Mouse (Mus musculus) liver, postnatal 0 days (tissue): ENCODE results near the gene Chic2. TPM values are rescaled to one million over a fixed set of nuclear protein-coding genes. Genes with fewer than 3 reads are reported as not detected.

Experiments
- ATAC-seq: fragments of 200-750 bp; cut with Nextera tagmentation; 2 replicates; pipeline ENCODE4 v1.8.0; 2017; ENCODE audit warnings: mild to moderate bottlenecking, moderate library complexity
- DNase-seq: peaks from one replicate; pipeline ENCODE4 v3.0.0-alpha.2; 2016
- H3K27ac ChIP-seq: fragments of 300-500 bp; sonication (generic); 2 replicates; pipeline ENCODE4 v1.5.1; 2014; ENCODE audit warnings: antibody characterized with exemption, moderate library complexity, mild to moderate bottlenecking, low read depth
- H3K27me3 ChIP-seq: fragments of 300-500 bp; sonication (generic); 2 replicates; pipeline ENCODE4 v1.6.1; 2014; ENCODE audit warnings: low read length, control low read depth, mixed read lengths; ENCODE audit not compliant: insufficient read depth
- H3K36me3 ChIP-seq: fragments of 300-500 bp; sonication (generic); replicated peaks from 2 replicates; pipeline ENCODE4 v1.6.1; 2014; ENCODE audit warnings: mild to moderate bottlenecking, control low read depth, low read length, moderate library complexity, mixed read lengths; ENCODE audit not compliant: insufficient read depth
- H3K4me1 ChIP-seq: fragments of 300-500 bp; sonication (generic); 2 replicates; pipeline ENCODE4 v1.6.1; 2014; ENCODE audit warnings: antibody characterized with exemption, mild to moderate bottlenecking, control low read depth; ENCODE audit not compliant: insufficient read depth
- H3K4me2 ChIP-seq: fragments of 300-500 bp; sonication (generic); 2 replicates; pipeline ENCODE4 v1.6.1; 2014; ENCODE audit warnings: low read depth, mild to moderate bottlenecking, low read length, moderate library complexity, mixed read lengths
- H3K4me3 ChIP-seq: fragments of 300-500 bp; sonication (generic); 2 replicates; pipeline ENCODE4 v1.5.1; 2014; ENCODE audit warnings: low read depth, low read length
- H3K9ac ChIP-seq: fragments of 300-500 bp; sonication (generic); replicated peaks from 2 replicates; pipeline ENCODE4 v1.6.1; 2014; ENCODE audit warnings: mild to moderate bottlenecking, moderate library complexity
- H3K9me3 ChIP-seq: fragments of 300-500 bp; sonication (generic); 2 replicates; pipeline ENCODE4 v1.6.1; 2016; ENCODE audit warnings: mild to moderate bottlenecking, control low read depth, low read length, mixed read lengths
- CTCF ChIP-seq: sonication (generic); IDR thresholded peaks from 2 replicates; pipeline ENCODE4 v1.5.1; 2016; ENCODE audit warnings: antibody characterized with exemption, low read depth
- EP300 ChIP-seq: IDR thresholded peaks from 2 replicates; pipeline ENCODE4 v1.6.1; 2016; ENCODE audit warnings: antibody characterized with exemption, low read depth, mild to moderate bottlenecking
- WGBS: fragments of 180-500 bp; shearing (Covaris S2); extraction: QIAGEN DNeasy Blood & Tissue Kit; methylation state at CpG from one replicate; pipeline ENCODE4 v1.1.7; 2014; ENCODE audit not compliant: insufficient replicate concordance; 5-methylcytosine and 5-hydroxymethylcytosine counted together
- polyA plus RNA-seq: library from polyadenylated mRNA; unstranded; fragments of >200 nt; fragmentation: Nextera tagmentation; extraction: Ambion mirVana; gene quantifications from 2 replicates; pipeline ENCODE4 v1.2.1, GENCODE M21; 2015

The Chic2 gene
- polyA plus RNA-seq, 1 experiment from 2014 or later, result 27.8 TPM

DNA sequence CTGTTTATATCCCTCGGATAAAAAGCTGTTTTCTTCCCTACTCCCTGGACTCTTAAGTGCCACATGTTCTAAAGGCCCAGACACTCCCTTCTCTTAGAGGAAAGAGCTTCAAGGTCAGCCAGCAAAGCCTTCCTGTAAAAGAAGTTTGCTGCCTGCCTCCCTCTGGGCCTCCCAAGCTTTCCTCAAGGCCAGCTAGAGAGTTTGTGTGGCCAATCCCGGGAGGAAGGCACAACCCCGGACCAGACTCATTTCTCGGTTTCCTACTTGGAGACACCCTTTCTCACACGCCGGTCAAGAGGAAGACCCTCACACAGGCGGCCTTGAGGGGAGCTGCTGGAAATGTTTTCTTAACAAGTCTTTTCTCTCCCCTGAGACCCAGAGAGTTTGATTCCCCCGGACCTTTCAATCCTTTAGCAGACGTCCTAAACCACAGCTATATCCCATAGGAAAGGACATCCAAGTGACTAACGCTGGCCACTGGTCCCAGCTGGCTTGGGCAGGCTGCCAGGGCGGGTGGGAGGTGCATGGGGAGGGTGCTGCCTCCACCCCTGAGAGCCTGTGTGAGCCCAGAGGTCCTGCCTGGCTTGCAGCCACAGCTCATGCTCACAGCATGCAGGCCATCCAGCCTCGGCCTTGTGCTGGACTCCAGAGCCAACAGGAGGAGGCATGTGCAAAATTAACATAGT is 69.7 kb downstream of the Chic2 start:
- Histone ChIP-seq H3K9ac (no peak overlapping the region), H3K27ac (peak overlapping the region; percentile 70), H3K36me3 (no peaks in the 10 kb centered on the region), H3K4me1 (peaks cover 4% of the 10 kb centered on the region; the same call in 1 of the 2 replicates), H3K27me3 (no peaks in the 10 kb centered on the region), H3K9me3 (no peaks in the 10 kb centered on the region), H3K4me2 (no peak overlapping the region), H3K4me3 (no peak overlapping the region)
- peak; percentile 80 for DNase-seq
- WGBS, result 51% methylated on average over 12 of the region's 12 CpGs
- no peak for TF ChIP-seq CTCF
- 0 out of 2 replicates have a peak, but pooled peaks have one; percentile 22 for TF ChIP-seq EP300
- ATAC-seq, result peak; percentile 72

GRCm38 (mm10) chr5:74974061-74974581 is 70.5 kb downstream of the Chic2 start:
- ATAC-seq (peak; percentile 87), DNase-seq (peak; percentile 63)
- Histone ChIP-seq H3K4me1 (peaks cover 4% of the 10 kb centered on the region; the same call in 1 of the 2 replicates), H3K27me3 (no peaks in the 10 kb centered on the region), H3K4me2 (no peak overlapping the region), H3K4me3 (no peak overlapping the region), H3K36me3 (no peaks in the 10 kb centered on the region), H3K9me3 (no peaks in the 10 kb centered on the region), H3K27ac (peak overlapping the region; percentile 70), H3K9ac (no peak overlapping the region)
- 59% methylated on average over 22 of the region's 22 CpGs for WGBS
- TF ChIP-seq CTCF (no peak), EP300 (no peak)

GRCm38 (mm10) chr5:74971418-74971817 is 73.2 kb downstream of the Chic2 start:
- Histone ChIP-seq H3K27ac (no peak overlapping the region), H3K9me3 (no peaks in the 10 kb centered on the region), H3K9ac (no peak overlapping the region), H3K4me2 (no peak overlapping the region), H3K4me3 (no peak overlapping the region), H3K4me1 (peaks cover 4% of the 10 kb centered on the region; the same call in 1 of the 2 replicates), H3K27me3 (no peaks in the 10 kb centered on the region), H3K36me3 (no peaks in the 10 kb centered on the region)
- ATAC-seq, result no peak
- no peak for DNase-seq
- 78% methylated on average over 7 of the region's 7 CpGs for WGBS
- no peak for TF ChIP-seq CTCF
- no peak for TF ChIP-seq EP300

DNA sequence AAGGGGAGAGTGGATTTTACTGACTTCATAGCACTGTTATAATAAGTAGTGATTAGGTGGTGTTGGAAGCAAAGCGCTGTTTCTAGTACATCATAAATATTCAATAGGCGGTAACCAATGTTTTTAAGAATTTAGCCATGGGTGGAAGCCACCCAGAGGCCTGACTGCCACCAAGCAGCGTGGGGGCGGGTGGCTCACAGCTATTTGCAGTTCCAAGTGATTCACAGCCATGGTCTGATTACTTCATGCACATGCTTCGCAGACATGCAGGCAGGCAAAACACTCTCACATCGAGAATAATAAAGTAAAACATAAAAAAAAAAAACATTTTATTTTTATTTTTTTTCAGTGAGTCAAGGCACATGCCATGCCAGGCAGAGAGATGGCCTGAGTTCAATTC is 75.2 kb downstream of the Chic2 start:
- H3K27ac ChIP-seq, result no peak overlapping the region
- no peak overlapping the region for H3K4me3 ChIP-seq
- H3K36me3 ChIP-seq, result no peaks in the 10 kb centered on the region
- ATAC-seq (no peak), DNase-seq (no peak)
- TF ChIP-seq EP300 (no peak), CTCF (no peak)
- H3K27me3 ChIP-seq, result no peaks in the 10 kb centered on the region
- H3K4me1 ChIP-seq, result no peaks in the 10 kb centered on the region
- H3K9ac ChIP-seq, result no peak overlapping the region
- H3K4me2 ChIP-seq, result no peak overlapping the region
- H3K9me3 ChIP-seq, result no peaks in the 10 kb centered on the region
- WGBS, result 83% methylated on average over 6 of the region's 6 CpGs

GRCm38 (mm10) chr5:74967882-74968281 is 76.7 kb downstream of the Chic2 start:
- Histone ChIP-seq H3K9me3 (no peaks in the 10 kb centered on the region), H3K27me3 (no peaks in the 10 kb centered on the region), H3K9ac (no peak overlapping the region), H3K27ac (no peak overlapping the region), H3K4me3 (no peak overlapping the region), H3K4me2 (no peak overlapping the region), H3K4me1 (no peaks in the 10 kb centered on the region), H3K36me3 (no peaks in the 10 kb centered on the region)
- WGBS, result 86% methylated on average over 3 of the region's 3 CpGs
- DNase-seq (no peak), ATAC-seq (no peak)
- TF ChIP-seq EP300 (no peak), CTCF (no peak)

- ATAC-seq (no peak), DNase-seq (no peak)
- no peaks in the 10 kb centered on the region for H3K9me3 ChIP-seq
- H3K27me3 ChIP-seq, result no peaks in the 10 kb centered on the region
- WGBS, result 78% methylated on average over 10 of the region's 10 CpGs
- no peak for TF ChIP-seq CTCF
- TF ChIP-seq EP300, result no peak
- no peaks in the 10 kb centered on the region for H3K4me1 ChIP-seq
- H3K4me2 ChIP-seq, result no peak overlapping the region
- H3K9ac ChIP-seq, result no peak overlapping the region
- no peaks in the 10 kb centered on the region for H3K36me3 ChIP-seq
- no peak overlapping the region for H3K27ac ChIP-seq
- H3K4me3 ChIP-seq, result no peak overlapping the region
Measured at GRCm38 (mm10) chr5:74966891-74967290, 77.7 kb downstream of the Chic2 start.
